Mouse (Mus musculus) 3T3-L1 (cell line): ENCODE results near the gene Tbrg1.

Source experiments
- DNase-seq: peaks from one replicate; pipeline ENCODE4 v3.0.0-alpha.2; 2015; ENCODE audit warnings: low read depth, low spot score

The Tbrg1 gene

GRCm38 (mm10) chr9:37629941-37630340, 27.2 kb downstream of the Tbrg1 start:
- no peak for DNase-seq

- no peak for DNase-seq
These were observed 28.5 kb downstream of the Tbrg1 start for GRCm38 (mm10) chr9:37628581-37628980.

- DNase-seq: no peak
These were observed 29.8 kb downstream of the Tbrg1 start for GRCm38 (mm10) chr9:37627263-37627662.

GRCm38 (mm10) chr9:37626103-37626567, 31.0 kb downstream of the Tbrg1 start:
- DNase-seq: no peak

GRCm38 (mm10) chr9:37625641-37626040, 31.5 kb downstream of the Tbrg1 start:
- DNase-seq: no peak

GRCm38 (mm10) chr9:37625129-37625528, 32.0 kb downstream of the Tbrg1 start:
- DNase-seq: no peak

- DNase-seq: no peak
These were observed 32.6 kb downstream of the Tbrg1 start for GRCm38 (mm10) chr9:37624502-37624901.

- no peak for DNase-seq
These were observed 33.1 kb downstream of the Tbrg1 start for GRCm38 (mm10) chr9:37623981-37624380.

- DNase-seq: no peak
These were observed 35.8 kb downstream of the Tbrg1 start for GRCm38 (mm10) chr9:37621290-37621689.

- peak; percentile 56 for DNase-seq
These were observed 40.3 kb downstream of the Tbrg1 start for GRCm38 (mm10) chr9:37616770-37617169.

- no peak for DNase-seq
These were observed 41.9 kb downstream of the Tbrg1 start for GRCm38 (mm10) chr9:37615220-37615619.

GRCm38 (mm10) chr9:37614316-37614715, 42.8 kb downstream of the Tbrg1 start:
- no peak for DNase-seq

- DNase-seq: no peak
These were observed 43.2 kb downstream of the Tbrg1 start for GRCm38 (mm10) chr9:37613911-37614280.

- DNase-seq: peak; percentile 89
These were observed 43.8 kb downstream of the Tbrg1 start, which contains the start of gene Spa17 for GRCm38 (mm10) chr9:37613182-37613910. Spa17 (minus strand) TSS chr9:37613722.

GRCm38 (mm10) chr9:37609558-37609957, 47.6 kb downstream of the Tbrg1 start:
- DNase-seq: no peak

GRCm38 (mm10) chr9:37605089-37605488, 52.0 kb downstream of the Tbrg1 start:
- DNase-seq: no peak

- no peak for DNase-seq
These were observed 56.4 kb downstream of the Tbrg1 start for GRCm38 (mm10) chr9:37600538-37601205.
